Mouse (Mus musculus) lung, postnatal 25 days (tissue): ENCODE data around the gene Pls1.

Experiments used
- DNase-seq: peaks from one replicate; pipeline ENCODE4 v3.0.0; 2022; ENCODE audit warnings: low spot score

Gene Pls1

DNA sequence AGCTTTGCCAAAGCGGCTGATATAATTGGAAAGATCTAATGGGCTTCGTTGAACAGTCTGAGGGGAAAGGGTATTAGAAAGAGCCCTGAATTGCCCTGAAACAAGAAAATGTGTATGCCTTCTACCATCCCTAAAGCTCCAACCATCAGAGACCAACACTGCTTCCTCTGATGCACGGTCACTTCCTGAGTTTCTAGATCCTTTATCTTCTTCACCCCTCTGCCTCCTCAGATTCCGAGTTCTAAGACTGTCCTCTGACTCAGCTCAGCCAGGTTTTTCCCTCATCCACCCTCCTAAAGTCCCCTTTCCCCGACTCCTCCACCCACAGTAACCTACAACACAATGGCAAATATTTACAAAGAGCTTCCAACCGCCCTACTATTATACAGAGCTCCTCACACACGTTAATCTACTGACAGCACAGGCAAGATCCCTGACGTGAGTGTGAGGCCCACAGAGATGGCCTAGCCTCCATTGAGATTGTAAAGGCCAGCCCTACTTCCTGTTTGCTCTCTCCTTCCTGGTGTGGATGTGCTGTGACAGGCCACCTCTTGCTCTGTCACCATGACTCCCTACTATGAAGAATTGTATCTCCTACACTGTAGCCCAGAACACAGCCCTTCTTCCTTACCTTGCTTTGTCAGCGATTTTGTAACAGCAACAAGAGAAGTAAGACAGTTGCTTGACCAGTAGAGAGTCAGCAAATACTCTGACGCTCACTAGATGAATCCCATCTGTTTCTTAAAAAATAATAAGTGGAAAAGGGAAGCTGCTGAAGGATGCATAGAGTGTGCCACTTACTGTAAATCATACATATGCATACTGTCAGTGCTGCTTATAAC is 43.3 kb downstream of the Pls1 start:
- no peak for DNase-seq

DNA sequence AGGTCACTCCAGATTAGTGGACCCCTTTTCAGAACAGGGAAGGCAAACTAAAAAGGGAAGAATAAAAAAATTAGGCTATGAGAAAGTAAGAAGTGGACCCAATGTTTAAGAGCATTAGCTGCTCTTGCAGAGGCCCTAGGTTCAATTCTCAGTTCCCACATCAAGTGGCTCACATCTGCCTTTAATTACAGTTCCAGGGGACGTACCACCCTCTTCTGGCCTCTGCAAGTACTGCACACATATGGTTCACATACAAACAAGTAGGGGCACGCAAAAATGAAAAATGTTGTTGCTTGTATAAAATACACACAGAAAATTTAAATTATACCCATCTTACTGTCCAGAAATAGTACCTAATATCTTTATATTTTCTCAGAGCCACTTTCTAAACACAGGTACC is 48.8 kb downstream of the Pls1 start:
- DNase-seq = no peak

DNA sequence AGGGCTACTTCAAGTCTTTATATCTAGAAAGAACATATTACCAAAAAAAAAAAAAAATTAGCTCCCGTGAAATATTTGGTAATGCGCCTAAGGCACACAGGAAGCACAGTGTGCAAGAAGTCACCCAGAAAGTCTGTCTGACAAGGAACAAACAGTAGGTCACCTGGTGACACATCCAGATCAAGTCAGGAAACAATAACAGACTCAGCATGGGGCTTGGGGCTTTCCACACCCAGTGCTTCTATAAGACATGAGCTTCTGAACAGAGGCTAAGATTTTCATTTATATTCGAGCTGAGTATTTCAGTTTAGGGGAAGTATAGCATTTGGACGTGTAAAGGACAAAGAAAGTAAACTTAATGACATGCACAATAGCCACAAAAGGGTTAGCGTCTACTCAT is 49.3 kb downstream of the Pls1 start:
- no peak for DNase-seq

DNA sequence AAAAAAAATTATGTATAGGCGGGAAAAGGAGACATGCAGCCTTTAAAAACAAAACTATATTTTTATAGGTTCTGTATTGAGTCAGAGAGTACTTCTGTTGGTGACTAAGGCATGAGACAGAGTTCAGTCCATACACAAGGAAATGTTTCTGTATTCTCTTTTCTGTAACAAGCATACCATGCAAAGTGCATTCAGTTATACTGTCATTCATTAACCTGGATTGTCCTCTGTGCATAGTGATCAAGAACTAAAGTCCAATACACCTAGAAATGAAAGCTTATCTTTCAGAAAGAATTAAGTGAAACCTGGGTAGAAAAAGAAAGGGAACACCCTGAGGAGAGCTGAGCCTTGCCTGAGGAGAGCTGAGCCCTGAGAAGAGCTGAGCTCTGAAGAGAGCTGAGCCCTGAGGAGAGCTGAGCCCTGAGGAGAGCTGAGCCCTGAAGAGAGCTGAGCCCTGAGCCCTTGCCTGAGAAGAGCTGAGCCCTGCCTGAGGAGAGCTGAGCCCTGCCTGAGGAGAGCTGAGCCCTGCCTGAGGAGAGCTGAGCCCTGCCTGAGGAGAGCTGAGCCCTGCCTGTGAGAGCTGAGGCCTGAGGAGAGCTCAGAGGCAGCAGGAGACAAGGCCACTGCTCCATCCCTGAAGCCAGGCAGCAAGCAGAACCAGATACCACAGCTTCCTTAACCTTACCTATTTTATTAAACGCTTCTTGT is 49.9 kb downstream of the Pls1 start:
- DNase-seq = no peak

DNA sequence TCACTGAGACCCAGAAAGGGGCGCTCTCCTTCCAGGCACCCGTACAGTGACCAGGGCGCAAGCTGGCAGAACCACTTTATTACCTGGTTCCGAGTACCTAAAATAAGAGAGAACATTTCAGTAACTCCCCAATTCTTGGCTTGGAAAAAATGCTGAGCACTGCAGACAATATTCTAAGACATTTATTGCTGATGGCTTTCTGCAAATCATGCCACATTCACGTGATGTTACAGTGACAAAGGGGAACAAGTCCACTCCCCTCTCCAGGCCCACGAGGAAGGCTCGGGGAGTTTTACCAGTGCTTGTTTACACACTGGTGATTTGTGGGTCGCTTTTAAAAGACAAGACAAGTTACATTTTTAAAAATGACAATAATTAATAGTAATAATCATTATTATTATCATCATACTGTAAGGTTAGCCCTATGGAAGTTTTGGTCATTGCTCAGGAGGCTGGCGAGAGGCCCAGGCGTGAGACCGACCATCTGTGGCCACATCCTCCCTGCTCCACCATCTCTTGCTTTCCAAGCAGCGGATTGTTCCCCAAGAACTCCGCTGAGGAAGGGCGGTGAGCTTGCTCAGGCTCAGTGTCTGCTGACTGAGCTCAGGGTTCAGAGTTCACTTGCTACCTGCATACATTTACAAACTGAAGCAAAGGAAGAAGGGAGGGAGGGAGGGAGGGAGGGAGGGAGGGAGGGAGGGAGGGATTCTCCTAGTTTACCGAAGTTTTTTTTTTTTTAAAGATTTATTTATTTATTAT is 50.9 kb downstream of the Pls1 start:
- no peak for DNase-seq

DNA sequence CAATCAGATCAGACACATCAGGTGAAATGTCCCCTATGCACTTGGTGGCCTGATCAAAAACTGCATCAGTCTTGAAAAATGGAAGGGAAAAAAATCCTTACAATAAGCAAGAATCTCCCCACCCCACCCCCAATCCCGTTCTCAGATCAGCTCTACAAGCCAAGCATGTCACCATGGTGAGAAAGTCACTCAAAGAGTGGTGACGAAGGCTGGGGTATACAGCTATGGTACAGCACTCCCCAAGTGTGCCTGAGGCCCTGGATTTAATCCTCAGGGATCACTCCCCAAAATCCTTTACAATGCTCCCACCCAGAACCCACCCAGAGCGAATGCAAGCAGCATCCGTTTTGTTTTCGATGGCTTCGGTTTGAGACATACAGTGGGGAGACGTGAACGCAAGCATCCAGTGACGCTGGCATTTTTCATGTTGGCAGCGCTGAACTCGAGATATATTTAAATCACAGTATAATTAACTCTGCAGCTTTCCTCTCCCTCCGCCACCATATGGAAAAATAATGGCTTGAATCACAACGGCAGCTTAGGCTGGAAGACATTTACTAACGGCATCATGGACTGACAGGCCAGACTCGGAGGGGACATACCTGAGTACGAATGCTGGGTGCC is 60.1 kb downstream of the Pls1 start:
- no peak for DNase-seq

DNA sequence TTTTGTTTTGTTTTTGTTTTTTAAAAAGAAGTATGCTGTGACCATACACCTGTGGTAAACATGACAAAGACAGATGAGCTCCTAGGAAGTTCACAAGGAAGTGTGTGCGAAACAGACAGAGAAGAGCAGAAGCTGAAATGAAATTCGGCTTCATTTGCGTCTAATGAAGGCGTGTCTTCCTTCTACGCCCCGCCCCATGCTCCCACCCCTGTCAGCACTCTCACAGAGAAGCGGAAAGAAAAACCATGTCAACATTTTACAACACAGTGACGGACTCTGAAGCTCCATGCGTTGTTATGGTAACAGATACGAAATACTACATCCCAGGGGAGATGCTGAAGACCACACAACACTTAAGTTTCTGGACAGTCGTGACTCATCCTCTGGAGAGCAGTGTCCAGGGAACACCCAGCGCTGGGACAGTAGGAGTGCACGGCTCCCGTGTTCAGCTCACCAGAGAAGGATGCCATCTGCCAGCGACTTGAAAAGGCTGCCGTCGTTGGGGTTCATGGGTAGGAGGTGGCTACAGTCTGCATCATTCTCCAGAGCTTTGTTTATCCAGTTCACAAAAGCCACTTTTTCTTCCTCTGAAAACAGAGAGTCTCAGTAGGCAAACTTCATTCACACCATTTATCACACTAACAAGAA is 61.3 kb downstream of the Pls1 start:
- no peak for DNase-seq

DNA sequence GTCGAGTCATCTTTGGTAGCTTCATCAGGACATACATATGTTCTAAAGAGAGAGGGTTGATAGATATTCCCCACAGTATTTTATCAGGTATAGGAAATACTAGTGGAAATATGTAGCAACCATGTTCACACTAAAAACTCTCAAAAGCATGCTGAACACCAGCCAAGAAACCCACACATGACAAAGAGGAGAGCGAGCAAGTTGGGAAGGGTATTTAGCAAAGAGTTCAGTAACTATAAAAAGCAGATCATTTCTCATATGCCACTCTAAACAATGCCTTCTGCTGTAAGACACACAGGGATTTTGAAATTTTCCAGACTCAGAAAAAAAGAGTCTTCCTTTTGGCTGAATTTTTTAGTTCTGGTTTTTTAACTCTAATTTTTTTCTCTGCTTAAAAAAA is 73.4 kb downstream of the Pls1 start:
- no peak for DNase-seq

DNA sequence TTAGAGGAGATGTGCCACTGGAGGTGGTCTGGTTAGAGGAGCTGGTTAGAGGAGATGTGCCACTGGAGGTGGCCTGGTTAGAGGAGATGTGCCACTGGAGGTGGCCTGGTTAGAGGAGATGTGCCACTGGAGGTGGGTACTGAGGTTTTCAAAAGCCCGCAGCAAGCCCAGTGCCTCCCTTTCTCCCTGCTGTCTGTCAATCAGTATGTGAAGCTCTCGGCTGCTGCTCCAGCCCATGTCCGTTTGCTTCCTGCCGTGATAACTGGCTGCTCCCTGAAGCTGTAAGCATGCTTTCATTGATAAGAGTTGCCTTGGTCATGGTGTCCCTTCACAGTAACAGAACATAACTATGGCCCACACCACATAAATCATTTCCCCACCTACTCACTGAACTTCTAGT is 81.9 kb downstream of the Pls1 start:
- DNase-seq = no peak

DNA sequence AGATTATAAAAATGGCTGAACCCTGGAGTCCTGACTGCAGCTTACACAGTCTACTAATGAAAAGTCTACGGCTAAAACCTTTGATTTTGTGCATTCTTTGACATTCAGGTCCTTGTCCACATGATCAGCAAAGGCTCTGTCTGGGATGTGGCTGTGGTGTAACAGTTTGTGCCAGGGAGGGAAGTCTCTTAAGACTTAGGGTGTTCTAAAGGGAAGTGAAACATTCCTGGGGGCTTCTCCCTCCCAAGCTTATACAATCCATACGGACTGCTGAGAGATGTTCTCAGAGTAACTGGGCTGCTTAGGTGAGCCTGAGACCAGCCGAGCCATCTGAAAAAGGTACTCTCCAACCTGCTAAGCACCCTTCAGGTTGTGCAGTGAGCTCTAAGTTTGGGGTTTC is 82.9 kb downstream of the Pls1 start:
- no peak for DNase-seq

DNA sequence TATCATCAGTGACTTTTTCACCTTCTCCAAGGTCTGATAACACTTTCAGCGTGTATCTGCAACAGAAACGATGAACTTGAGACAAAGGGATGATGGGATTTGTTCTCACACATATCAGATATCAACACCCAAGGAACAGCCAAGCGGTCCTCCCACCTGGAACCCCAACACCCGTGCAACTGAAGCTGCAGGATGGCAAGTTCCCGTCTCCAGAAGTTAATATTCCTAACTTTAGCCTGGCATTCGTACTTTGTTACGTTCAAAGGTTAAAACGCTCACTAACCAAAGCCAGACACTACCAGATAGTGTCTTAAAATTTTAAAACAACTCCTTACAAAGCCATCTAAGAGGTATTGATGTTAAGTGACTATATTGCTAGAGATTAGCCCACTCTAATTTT is 83.7 kb downstream of the Pls1 start:
- no peak for DNase-seq

DNA sequence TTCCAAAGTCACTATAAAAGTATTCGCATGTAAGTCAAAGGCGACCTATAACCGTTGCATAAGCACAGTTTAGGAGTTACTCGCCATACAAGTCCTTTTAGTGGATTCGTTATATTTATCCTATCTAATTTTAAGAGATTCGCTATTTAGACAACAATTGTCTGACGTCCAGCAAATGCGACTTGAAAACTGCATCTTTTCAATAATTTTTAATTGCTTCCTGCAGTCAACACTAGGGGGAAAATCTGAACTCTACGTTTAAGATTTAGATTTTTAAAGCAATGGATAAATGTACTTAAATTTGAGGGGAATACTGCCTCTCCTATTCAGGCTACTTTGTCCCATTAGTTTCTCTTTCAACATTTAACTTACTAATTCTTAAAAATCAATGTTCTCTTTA is 94.4 kb downstream of the Pls1 start:
- no peak for DNase-seq

DNA sequence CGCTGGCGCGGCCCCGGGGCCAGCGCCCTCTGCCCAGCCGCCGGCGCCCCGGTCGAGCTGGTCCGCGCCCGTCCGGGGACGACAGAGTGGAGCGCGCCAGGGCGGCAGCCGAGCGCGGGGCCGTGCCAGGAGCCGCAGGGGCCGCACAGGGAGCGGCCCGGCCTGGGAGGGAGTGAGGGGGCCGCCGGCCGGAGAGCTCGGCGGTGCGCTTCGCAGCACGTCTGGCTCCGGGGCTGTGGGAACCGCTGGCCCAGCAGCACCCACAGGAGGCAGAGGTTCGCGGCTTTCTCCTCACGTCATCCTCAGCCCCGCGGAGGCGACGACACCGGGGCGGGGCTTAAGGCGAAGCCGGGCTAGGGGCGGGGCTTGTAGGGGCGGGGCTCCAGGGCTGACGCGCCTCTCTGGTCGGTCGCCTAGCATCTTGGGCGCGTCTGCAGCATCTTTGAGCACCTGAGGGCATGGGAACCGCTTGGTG is 95.0 kb downstream of the Pls1 start, which contains the start of gene Trpc1:
TSS of gene Trpc1 (minus strand) at position 339 of the 475 bp plus-strand sequence.
- DNase-seq = peak; percentile 55

DNA sequence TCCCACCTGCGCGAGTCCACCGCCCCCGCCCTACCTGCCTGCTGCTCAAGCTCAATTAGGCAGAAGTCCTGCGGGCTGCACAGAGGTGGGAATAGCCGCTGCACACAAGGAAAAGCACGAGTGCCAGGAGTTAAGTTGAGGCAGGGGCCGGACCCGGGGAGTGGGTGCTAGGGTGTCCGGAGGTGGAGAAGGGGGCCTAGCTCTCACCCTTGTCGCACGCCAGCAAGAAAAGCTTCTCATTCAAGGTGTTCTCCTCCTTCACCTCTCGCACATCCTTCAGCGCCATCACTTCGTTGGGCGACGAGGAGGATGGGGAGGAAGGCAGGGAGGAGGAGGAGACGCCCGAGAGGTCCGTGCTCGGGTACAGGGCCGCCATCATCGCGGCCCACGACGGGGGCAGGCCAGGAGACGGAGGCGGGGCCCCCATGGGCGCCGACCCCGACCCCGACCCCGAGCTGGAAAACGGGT is 95.6 kb downstream of the Pls1 start:
- no peak for DNase-seq

DNA sequence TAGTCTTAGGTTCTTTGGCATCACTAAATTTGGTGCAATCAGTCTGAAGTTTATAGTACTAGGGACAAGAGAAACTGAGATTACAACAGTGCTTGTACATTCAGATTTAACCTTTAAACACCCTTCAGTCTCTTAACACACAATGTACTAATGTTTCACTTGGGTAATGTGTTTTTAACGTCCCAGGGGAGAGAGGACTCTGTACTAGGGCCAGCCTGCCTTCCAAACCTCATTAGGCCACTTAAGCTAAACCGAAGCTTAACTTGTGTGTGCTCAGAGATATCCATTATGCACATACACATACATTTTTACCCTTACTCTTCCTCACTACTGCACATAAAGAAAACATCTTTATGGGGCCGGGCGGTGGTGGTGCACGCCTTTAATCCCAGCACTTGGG is 97.8 kb downstream of the Pls1 start:
- no peak for DNase-seq

DNA sequence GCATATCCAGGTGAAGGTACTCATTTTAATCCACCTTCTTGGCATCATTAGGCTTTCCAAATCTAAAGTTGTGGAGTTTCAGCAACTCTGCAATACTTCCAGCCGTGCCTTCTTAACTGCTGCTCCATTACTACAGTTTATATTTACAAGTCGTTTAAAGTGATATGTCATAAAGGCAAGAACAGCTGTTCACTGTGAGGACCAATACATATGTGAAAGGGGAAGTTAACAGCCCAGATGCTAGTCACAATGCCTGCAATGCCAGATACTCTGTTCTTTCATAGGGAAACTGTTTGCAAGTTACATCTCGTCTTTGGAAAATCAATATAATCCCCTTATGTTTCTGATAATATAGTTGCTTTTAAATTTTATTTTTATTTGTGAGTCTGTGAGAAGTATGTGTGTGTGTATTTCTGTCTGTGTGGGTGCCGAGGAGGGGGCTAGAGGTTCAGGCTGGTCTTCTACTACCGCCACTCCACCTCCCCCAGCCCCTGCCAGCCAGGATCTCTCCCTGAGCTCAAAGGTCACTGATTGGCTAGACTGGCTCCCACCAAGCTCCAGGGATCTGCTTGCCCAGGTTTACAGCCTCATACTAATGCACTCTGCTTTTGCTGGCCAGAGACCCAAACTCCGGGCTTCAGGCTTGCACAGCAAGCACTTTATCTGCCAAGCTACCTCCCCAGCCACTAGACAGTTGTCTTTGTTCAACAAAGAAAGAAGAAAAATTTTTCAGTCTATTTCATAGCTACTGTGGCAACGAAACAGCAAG is 100.1 kb downstream of the Pls1 start:
- DNase-seq = no peak

DNA sequence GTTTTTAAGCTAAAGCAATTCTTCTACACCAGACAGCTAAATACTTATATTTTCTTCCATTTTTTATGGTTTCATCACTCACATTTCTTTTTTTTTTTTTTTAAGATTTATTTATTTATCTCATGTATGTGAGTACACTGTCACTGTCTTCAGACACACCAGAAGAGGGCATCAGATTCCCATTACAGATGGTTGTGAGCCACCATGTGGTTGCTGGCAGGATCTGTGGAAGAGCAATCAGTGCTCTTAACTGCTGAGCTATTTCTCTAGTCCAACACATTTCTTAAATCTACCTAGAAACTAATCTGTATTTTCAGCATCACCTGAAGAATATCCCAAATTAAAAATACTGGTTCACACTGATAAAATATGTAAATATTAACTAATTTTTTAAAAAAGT is 108.9 kb downstream of the Pls1 start:
- DNase-seq = no peak

DNA sequence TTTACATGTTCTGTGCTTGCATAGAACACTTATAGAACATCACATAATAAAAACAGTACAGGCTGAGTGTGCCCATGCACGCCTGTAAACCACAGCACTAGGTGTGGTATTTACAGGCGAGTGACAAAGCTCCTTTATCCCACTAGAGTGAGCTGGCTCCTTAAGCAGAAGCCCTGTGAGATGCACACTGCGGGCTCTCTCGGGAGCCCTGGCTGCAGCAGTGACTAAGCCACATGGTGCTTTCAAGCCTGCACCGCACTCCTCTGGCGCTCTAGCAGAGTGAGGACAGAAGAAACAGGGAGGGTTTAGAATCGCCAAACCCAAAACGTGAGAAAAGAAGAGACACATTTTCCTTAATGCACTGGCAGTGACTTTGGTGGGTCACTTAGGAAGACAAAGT is 132.5 kb downstream of the Pls1 start:
- no peak for DNase-seq

DNA sequence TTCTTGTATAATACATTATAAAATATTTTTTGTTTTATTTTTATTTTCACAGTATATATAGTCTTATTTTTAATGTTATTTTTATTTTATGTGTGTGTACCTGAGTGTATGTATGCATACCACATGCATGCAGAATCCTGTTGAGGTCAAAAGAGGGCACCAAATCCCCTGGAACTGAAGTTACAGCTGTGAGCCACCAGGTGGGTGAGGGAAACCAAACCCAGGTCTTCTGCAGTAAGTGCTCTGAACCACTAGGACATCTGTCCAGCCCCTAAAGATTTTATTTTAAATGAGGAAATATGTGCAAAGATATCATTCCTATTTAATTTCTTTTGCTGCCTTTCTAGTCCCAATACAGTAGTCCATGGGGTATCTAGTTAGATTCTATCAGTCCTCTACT is 136.2 kb downstream of the Pls1 start:
- DNase-seq = no peak

DNA sequence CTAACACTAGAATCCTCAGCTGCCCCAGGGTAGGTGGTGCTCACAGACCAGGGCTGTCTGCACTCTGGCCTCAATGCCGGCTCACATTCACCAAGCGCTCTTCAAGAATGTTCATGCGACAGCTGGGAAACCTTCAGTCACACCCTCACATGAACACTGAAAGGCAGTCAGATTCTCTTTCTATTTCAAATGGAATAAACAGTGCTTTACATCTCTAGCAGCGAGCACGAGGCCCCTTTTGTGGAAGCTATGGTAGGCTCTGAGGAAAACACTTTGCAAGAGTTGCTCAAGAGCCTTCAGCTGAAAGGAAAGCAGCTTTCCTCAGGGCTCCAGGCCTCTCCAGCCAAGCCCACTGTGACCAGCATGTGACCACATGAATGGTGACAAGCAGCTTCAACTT is 139.7 kb downstream of the Pls1 start:
- DNase-seq = peak; percentile 75

DNA sequence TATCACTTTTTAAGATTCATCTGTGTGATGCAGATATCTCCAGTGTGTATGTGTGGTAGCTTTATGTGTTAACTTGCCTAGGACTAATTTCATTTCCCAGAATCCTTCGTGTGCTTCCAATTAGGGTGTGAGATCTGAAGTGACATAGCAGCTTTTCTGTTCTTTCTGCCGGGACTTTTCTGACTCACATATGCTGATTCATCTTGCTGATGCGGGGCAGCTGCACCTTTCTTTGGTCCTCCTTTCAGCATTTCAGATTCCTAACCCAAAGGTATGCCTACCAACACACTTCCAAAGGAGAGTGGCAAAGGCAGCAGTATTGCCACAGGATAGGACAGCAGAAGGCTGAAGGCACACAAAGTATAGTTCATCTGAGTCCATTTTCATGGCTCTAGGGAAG is 141.0 kb downstream of the Pls1 start:
- no peak for DNase-seq
